Mouse (Mus musculus): ENCODE measurements around the gene Ankrd35. TPM values are rescaled to one million over a fixed set of nuclear protein-coding genes. Genes with fewer than 3 reads are reported as not detected.

The Ankrd35 gene
- total RNA-seq (2023), result not detected

GRCm38 (mm10) chr3:96669727-96670468 lies at the start of gene Ankrd35:
Ankrd35 (plus strand) TSS chr3:96670131.

DNA sequence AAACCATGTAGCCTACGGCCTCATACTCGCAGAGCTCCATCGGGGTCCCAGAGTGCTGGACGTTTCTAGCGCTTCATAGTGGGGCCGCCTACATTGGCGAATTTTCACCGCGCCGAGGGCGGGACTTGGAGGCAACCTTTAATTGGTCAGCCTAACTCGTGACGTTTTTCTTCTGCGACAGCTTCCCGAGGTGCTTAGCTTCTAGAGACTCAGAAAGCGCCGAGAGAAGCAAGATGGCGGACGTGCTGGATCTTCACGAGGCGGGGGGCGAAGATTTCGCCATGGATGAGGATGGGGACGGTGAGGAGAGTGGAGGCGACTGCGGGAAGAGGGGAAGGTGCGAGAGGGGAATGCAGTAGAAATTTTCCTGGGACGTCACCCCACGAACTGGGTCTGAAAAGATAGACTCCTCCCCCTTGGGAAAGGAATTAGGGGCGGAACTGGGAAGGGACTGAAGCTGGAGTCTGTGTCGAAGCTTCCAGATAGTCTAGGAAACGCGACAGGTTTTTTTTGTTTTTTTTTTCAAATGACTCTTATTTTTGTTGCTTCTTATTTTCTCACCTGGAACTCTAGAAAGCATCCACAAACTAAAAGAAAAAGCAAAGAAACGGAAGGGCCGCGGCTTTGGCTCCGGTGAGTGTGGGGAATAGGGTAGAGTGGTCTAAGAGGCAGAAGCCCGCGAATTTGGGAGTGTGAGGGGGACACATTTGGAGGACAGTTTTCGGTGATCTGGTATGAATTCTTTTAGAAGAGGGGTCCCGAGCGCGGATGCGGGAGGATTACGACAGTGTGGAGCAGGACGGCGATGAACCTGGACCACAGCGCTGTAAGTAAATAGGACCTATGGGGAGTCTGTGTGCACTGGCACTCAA lies 40.0 kb upstream of the Ankrd35 start, which contains the start of gene Rbm8a:
Rbm8a (plus strand) TSS at position 205 of the 872 bp plus-strand sequence.

DNA sequence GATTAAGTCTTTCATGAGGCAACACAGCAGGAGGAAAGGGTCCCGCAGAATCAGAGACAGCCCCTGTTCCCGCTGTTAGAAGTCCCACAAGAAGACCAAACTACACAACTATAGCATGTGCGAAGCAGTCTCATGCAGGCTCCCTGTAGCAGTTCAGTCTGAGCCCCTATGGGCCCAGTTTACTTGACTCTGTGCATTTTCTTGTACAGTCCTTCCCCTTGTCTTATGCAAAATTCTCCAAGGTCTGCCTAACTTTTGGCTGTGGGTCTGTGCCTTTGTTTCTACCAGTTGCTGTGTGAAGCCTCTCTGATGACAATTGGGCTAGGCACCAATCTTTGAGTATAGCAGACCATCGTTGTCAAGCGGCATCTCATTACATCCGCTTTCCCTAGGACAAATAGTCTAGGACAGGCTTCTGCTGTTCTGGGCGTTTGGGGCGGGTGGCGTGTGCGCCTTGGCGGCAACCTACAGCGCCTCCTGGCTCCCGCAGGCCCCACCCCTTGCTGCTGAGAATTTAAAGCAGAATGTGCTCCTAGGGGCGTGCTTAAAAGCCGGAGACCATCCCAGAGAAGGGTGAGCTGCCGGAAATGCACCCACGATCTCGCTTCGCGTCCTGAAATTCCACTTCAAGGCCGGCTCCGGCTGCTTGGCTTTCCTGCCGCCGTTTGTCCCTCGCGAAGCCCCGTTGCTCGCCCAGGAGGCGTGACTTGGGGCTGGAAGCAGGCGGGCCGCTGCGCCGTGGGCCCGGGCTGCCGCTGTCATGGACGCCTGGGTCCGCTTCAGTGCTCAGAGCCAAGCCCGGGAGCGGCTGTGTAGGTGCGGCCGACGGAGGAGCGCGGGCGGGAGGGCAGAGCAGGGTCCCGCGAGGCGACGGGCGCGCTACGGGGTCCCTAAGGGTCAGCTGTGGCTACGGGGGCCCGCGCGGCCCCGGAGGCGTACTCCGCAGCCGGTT lies 34.7 kb upstream of the Ankrd35 start, which contains the start of the genes Pex11b and Gm42957:
Pex11b (plus strand) TSS at position 449 of the 952 bp plus-strand sequence.
Gm42957 (plus strand) TSS at position 547 of the 952 bp plus-strand sequence.

DNA sequence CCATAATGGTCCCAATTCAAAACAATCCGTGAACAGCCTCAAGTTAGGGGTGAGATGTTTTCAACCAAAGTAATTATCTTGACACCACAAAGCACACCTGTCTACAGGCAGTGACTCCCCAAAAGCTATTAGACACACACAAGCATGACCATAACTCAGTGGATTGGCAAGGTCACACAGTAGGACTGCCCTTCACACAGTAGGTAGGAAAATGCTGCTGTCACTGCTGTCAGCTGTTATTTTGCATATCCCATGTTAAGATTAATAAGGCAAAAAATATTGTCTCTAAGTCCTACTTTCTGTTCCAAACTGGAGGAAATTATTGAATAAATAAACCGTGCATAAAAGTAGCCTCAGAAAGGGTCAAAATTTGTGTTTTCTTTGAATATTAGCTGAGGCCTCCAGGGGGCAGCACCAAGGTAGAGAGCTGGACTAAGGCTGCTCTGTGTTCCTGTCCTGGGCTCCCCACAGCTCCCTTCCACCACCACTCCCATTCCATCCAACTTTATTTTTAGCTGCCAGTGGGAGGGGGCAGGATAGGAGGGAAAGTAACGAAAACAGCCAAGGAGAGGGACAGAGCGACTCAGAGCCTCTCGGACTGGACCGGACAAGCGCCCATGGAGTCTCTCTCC lies 24.8 kb upstream of the Ankrd35 start, which contains the start of gene Itga10:
Itga10 (plus strand) TSS at position 567 of the 632 bp plus-strand sequence.

GRCm38 (mm10) chr3:96696198-96696765 lies 26.4 kb downstream of the Ankrd35 start, which contains the start of gene Pias3:
Pias3 (plus strand) TSS chr3:96696384.

DNA sequence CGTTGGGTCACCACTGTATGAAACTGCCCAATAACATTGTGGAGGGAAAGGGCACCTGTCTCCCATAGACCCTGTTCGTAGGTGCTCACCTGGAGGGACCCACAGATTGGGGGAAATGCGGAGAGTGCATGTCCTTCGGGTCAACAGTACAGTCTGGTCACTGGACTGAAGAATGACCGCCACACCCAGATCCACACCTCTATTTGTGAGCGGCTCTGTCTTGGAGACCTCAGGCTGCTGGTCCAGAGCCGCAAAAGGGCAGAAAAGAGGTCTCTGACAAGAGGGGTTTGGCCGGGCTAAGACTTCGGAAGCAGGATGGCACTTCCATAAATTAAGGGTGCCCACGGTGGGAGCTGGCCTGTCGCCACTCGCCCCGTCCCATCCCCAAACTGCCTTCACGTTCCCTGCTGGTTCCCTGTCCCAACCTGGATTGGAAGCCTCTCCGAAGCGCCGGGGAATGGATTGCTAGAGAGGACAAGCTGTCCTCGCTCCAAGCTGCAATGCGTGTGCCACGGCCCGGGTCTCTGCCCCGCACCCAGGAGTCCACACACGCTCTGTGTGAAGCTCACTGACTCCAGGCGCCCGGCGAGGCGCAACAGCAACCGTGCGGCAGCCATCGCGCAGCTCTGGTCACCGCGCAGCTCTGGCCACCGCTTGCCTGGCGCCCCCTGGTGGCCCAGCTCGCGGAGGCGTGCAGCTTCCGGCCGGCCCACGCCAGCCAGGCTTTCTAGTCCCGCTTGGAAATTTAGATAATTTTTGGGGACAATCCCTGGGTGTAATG lies 38.2 kb downstream of the Ankrd35 start, which contains the start of gene Nudt17:
Nudt17 (minus strand) TSS at position 660 of the 781 bp plus-strand sequence.

DNA sequence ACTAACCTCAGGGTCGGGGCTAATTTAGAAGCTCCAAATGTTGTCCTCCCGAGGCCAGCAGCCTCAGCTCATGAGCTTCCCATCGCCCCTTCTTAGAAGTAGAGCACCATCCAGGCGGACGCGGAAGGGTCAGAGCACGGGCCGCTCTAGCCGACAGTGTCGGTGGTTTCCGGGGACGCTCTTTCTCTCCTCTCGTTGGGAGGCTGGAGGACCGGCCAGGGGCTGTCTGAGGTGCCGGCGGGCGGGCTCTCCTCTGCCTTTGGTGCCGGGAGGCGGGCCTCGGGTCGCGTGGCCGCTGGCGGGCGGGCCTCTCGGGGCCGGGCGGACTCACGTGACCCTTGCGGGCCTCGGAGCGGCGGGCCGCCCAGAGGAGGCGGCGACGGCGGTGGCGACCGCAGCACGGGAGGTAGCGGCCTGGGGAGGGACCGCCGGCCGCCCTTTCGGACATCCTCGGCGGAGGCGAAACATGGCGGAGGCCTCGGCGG lies 57.5 kb downstream of the Ankrd35 start, which contains the start of the genes Polr3c and Rnf115:
Polr3c (minus strand) TSS at position 286 of the 485 bp plus-strand sequence.
Rnf115 (plus strand) TSS at position 322 of the 485 bp plus-strand sequence.

Other genes with a start within 250 kb of the Ankrd35 start
- not detected for gene BC107364, start 217.8 kb upstream of the Ankrd35 start, total RNA-seq (2023)
- gene Hfe2, start 145.0 kb upstream of the Ankrd35 start, total RNA-seq (2023), result not detected
- 652 TPM for gene Txnip, start 112.2 kb upstream of the Ankrd35 start, total RNA-seq (2023)
- gene Gm16253, start 93.1 kb upstream of the Ankrd35 start, total RNA-seq (2023), result not detected
- gene Polr3gl, start 76.0 kb upstream of the Ankrd35 start, total RNA-seq (2023), result 33.5 TPM
- not detected for gene Ankrd34a, start 73.5 kb upstream of the Ankrd35 start, total RNA-seq (2023)
- 0.44 TPM for gene Lix1l, start 69.0 kb upstream of the Ankrd35 start, total RNA-seq (2023)
- 83.5 TPM for gene Rbm8a, start 40.2 kb upstream of the Ankrd35 start, total RNA-seq (2023)
- 29.4 TPM for gene Pex11b, start 34.8 kb upstream of the Ankrd35 start, total RNA-seq (2023)
- 0.21 TPM for gene Gm42957, start 34.7 kb upstream of the Ankrd35 start, total RNA-seq (2023)
- gene Itga10, start 24.5 kb upstream of the Ankrd35 start, total RNA-seq (2023), result 3.3 TPM
- 14.2 TPM for gene Pias3, start 26.3 kb downstream of the Ankrd35 start, total RNA-seq (2023)
- gene Nudt17, start 38.4 kb downstream of the Ankrd35 start, total RNA-seq (2023), result 0.97 TPM
- 58.2 TPM for gene Polr3c, start 57.5 kb downstream of the Ankrd35 start, total RNA-seq (2023)
- gene Rnf115, start 57.5 kb downstream of the Ankrd35 start, total RNA-seq (2023), result 48.9 TPM
- gene Pdzk1, start 159.2 kb downstream of the Ankrd35 start, total RNA-seq (2023), result not detected
- gene Cd160, start 159.2 kb downstream of the Ankrd35 start, total RNA-seq (2023), result 2.1 TPM
- not detected for gene Gja5, start 234.6 kb downstream of the Ankrd35 start, total RNA-seq (2023)
- 23.9 TPM for gene Gpr89, start 235.2 kb downstream of the Ankrd35 start, total RNA-seq (2023)

All from CD4-positive naive resting alpha-beta T cell, adult 76 days (primary cell).